Mouse (Mus musculus): ENCODE results near the gene Hspa5. TPM values are rescaled to one million over a fixed set of nuclear protein-coding genes. Genes with fewer than 3 reads are reported as not detected.
A peak's percentile ranks its signal among the peaks of the same experiment; 100 is the strongest.

The Hspa5 gene
- polyA plus RNA-seq, 1 experiment: 328 TPM

DNA sequence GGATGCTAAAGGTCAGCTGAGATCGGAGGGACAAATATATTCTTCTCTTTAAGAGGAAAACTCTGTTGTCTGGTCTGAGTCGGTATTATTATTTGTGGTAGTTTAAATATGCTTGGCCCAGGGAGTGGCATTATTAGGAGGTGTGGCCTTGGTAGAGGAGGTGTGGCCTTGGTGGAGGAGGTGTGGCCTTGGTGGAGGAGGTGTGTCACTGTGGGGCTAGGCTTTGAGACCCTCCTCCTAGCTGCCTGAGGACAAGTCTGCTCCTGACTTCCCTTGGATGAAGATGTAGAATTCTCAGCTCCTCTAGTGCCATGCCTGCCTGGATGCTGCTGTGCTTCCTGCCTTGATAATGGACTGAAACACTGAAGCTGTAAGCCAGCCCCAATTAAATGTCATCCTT is 22.7 kb downstream of the Hspa5 start:
- TF ChIP-seq POLR2A (IDR thresholded peaks at IDR 0.05; ENCODE audit: borderline replicate concordance, low read depth, low read length): no peak
- TF ChIP-seq CTCF (IDR thresholded peaks at IDR 0.05; ENCODE audit: low read depth, low read length): no peak
- Histone ChIP-seq H3K4me3 (ENCODE audit: insufficient read depth, low read length) (no peak overlapping the region), H3K4me1 (ENCODE audit: control insufficient read depth, insufficient read depth, low read length) (peaks cover 3% of the 10 kb centered on the region), H3K27ac (ENCODE audit: insufficient read depth, low read depth, low read length) (no peak overlapping the region)

DNA sequence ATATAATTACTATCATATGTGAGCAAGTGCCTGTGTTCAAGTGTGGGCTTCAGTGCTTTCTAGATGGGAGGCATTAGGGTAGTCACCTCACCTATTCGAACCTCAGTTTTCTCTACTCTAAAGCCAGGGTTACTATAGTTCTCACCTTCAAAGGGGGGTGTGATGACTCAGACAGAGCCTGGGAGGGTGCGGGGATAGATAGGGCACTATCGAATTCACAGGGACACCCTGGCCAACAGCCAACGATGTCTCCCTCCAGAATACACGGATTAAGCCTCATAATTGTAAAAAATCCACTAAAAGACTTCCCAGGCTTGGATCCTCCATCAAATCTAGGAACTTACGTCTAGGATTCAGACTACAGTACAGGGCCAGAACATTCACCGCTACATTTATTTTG is 23.7 kb downstream of the Hspa5 start:
- H3K4me3 ChIP-seq (ENCODE audit: insufficient read depth, low read length): no peak overlapping the region
- TF ChIP-seq CTCF (IDR thresholded peaks at IDR 0.05; ENCODE audit: low read depth, low read length) (no peak), POLR2A (IDR thresholded peaks at IDR 0.05; ENCODE audit: borderline replicate concordance, low read depth, low read length) (no peak)
- no peak overlapping the region for H3K27ac ChIP-seq (ENCODE audit: insufficient read depth, low read depth, low read length)
- H3K4me1 ChIP-seq (ENCODE audit: control insufficient read depth, insufficient read depth, low read length): peaks cover 5% of the 10 kb centered on the region

DNA sequence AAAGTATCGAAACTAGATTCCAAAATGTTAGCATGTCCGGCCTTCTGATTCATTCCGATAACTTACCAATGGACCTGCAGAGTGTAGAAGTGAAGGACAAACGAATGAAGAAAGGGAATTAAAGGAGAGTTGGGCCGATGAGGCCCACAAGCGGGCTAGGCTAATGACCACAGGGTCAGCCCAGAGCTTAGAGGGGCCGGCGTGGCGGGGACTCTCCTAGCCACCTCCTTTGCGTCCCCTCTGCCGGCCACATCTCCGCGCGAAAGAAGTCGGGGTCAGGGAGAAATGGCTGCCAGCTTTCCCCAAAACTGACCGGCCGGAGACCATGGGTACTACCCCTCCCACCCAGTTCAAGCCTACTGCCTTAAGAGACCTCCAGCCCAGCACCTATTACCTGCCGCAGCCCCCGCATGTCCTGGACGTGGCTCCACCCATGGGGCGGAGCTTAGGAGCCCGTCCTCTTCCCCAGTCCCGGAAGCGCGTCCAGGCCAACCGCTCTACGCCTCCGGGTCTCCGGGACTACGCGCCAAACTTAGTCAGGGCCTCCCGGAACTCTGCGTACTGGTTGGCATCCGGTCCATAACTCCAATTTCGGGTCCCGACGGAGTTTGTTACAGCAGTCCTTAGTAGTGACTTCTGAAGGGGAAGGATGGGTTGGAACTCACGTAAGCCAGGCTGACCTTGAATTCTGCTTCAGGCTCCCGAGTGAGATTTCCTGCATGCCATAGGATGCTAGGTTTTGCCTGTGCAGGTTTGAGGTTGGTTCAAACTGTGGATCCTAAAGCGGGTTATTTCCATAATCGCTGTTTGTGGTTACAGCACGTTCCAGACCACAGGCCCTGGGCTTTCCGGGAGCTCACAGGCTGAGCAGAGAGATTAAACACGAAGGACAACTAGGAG is 27.8 kb downstream of the Hspa5 start, which contains the start of gene Rabepk:
TSS of gene Rabepk (minus strand) at position 556 of the 900 bp plus-strand sequence.
- TF ChIP-seq POLR2A (IDR thresholded peaks at IDR 0.05; ENCODE audit: borderline replicate concordance, low read depth, low read length) (no peak), CTCF (IDR thresholded peaks at IDR 0.05; ENCODE audit: low read depth, low read length) (no peak)
- H3K4me3 ChIP-seq (ENCODE audit: insufficient read depth, low read length): peak within 1 kb of the TSS; percentile 69

DNA sequence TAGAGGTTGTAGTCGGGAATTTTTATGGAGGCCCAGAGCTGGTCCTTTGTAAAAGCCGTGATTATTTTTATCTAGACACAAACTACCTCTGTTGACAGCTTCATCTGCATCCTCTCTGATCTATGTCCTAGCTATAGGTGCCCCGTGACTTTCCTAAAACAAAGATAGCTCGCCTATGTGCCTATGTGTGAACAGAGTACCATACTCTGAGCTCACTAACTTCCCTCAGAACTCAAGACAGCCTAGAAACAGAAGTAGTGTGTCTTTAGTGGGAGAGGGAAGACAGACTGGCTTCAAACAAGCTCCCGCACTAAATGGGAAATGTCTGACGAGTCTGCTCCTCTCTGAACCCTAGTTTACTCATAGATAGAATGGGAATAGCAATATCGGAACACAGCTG is 28.6 kb downstream of the Hspa5 start:
- peak overlapping the region; percentile 69 for H3K4me3 ChIP-seq (ENCODE audit: insufficient read depth, low read length)
- TF ChIP-seq POLR2A (IDR thresholded peaks at IDR 0.05; ENCODE audit: borderline replicate concordance, low read depth, low read length): no peak
- no peak for TF ChIP-seq CTCF (IDR thresholded peaks at IDR 0.05; ENCODE audit: low read depth, low read length)
- H3K27ac ChIP-seq (ENCODE audit: insufficient read depth, low read depth, low read length): peak overlapping the region; percentile 26
- H3K4me1 ChIP-seq (ENCODE audit: control insufficient read depth, insufficient read depth, low read length): peaks cover 19% of the 10 kb centered on the region

More for the DNA sequence above, 27.8 kb downstream of the Hspa5 start, which contains the start of gene Rabepk:
- H3K4me1 ChIP-seq (ENCODE audit: control insufficient read depth, insufficient read depth, low read length): peaks cover 18% of the 10 kb centered on the region
- peak within 1 kb of the TSS; percentile 48 for H3K27ac ChIP-seq (ENCODE audit: insufficient read depth, low read depth, low read length)

DNA sequence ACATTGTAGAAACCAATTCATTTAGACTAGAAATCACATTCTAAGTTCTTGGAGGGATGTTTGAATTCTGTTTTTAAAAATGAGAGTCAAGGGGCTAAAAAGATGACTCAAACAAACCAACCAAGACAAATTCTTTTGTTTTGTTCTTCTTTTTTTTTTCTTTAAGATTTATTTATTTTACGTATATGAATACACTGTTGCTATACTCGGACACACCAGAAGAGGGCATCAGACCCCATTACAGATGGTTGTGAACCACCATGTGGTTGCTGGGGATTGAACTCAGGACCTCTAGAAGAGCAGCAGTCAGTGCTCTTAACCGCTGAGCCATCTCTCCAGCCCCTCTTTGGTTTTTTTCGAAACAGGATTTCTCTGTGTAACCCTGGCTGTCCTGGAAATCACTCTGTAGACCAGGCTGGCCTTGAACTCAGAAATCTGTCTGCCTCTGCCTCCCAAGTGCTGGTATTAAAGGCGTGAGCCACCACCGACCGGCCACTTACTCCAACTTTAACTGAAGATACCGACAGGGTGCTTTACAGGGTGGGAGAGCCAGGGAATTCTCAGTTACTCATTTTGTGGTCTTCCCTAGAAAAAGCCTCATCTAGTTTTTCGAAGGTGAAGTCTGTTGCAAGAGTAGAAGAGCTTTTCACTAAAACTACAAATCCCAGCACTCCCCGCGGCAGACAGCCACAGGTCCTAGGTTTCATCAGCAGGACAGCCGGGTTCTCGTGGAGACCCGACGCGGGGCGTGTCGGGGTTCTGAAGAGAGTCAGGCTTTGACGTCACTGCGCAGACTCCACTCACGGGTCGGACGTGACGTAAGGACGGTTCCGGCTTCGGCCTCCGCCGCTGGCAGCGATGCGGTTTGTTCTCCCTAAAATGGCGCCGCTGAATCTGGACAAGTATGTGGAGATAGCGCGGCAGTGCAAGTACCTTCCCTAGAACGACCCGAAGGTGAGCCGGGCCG is 30.0 kb downstream of the Hspa5 start:
- TF ChIP-seq CTCF (IDR thresholded peaks at IDR 0.05; ENCODE audit: low read depth, low read length): no peak
- TF ChIP-seq POLR2A (IDR thresholded peaks at IDR 0.05; ENCODE audit: borderline replicate concordance, low read depth, low read length): no peak
- Histone ChIP-seq H3K4me1 (ENCODE audit: control insufficient read depth, insufficient read depth, low read length) (peaks cover 29% of the 10 kb centered on the region), H3K27ac (ENCODE audit: insufficient read depth, low read depth, low read length) (peak overlapping the region; percentile 79), H3K4me3 (ENCODE audit: insufficient read depth, low read length) (peak overlapping the region; percentile 94)

DNA sequence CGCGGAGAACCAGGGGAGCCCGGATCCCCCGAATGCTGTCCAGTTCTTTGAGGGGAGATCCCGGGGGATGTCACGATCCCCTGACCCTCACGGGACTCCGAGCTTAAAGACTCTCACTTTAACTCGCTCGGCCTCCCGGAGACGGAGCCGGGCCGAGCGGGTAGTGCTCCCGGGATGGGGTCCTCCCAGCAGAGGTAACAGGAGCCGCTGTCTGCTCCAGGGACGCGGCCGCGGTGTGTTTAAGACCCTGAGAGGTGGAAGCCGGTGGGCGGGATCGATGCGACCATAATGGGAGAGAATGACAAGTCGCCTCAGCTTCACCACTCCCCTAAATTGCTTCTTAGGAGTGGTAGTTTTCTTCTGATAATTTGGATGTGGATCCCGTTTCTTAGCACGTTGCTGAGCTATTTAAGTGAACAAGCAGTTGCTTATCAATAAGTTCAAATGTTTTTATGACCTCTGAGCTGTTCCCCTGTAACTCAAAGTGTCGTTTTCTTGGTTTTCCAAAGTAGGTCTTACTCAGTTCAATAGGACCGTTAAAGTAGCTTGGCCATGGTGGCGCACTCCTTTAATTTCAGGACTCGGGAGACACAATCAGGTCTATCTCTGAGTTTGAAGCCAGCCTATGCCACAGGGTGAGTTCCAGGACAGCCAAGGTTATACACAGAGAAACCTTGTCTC is 30.9 kb downstream of the Hspa5 start:
- peak overlapping the region; percentile 79 for H3K27ac ChIP-seq (ENCODE audit: insufficient read depth, low read depth, low read length)
- peaks cover 35% of the 10 kb centered on the region for H3K4me1 ChIP-seq (ENCODE audit: control insufficient read depth, insufficient read depth, low read length)

DNA sequence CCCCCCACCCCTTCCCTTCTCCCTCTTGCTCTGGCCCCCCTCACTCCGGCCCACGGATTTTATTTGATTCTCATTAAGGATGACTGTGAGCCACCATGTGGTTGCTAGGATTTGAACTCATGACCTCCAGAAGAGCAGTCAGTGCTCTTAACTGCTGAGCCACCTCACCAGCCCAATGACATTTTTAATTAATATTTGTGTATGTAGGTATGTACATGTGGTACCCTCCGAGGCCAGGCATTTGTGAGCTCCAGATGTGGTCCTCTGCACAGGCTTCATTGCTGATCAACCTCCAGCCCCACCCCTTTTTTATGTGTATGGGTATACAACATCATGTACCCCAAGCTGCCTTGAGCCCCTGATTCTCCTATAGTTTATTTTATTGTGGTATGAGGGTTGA is 32.0 kb downstream of the Hspa5 start:
- no peak overlapping the region for H3K27ac ChIP-seq (ENCODE audit: insufficient read depth, low read depth, low read length)
- H3K4me1 ChIP-seq (ENCODE audit: control insufficient read depth, insufficient read depth, low read length): peaks cover 40% of the 10 kb centered on the region
- TF ChIP-seq POLR2A (IDR thresholded peaks at IDR 0.05; ENCODE audit: borderline replicate concordance, low read depth, low read length) (no peak), CTCF (IDR thresholded peaks at IDR 0.05; ENCODE audit: low read depth, low read length) (no peak)
- H3K4me3 ChIP-seq (ENCODE audit: insufficient read depth, low read length): peak overlapping the region; percentile 30

More for the DNA sequence above, 30.9 kb downstream of the Hspa5 start:
- H3K4me3 ChIP-seq (ENCODE audit: insufficient read depth, low read length): peak overlapping the region; percentile 94

DNA sequence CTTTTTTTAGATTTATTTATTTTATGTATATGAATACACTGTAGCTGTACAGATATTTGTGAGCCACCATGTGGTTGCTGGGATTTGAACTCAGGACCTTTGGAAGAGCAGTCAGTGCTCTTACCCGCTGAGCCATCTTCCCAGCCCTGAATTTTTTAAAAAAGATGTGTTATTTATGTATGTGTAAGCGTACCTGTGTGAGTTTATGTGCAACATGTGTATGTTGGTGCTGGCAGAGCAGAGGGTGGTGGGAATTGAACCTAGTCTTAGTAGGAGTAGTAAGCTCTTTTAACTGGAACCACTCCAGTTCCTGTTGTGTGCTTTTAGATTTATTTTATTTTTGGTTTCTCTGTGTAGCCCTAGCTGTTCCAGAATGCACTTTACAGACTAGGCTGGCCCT is 32.4 kb downstream of the Hspa5 start:
- H3K4me1 ChIP-seq (ENCODE audit: control insufficient read depth, insufficient read depth, low read length): peaks cover 37% of the 10 kb centered on the region
- no peak overlapping the region for H3K27ac ChIP-seq (ENCODE audit: insufficient read depth, low read depth, low read length)
- no peak overlapping the region for H3K4me3 ChIP-seq (ENCODE audit: insufficient read depth, low read length)
- TF ChIP-seq CTCF (IDR thresholded peaks at IDR 0.05; ENCODE audit: low read depth, low read length): no peak
- no peak for TF ChIP-seq POLR2A (IDR thresholded peaks at IDR 0.05; ENCODE audit: borderline replicate concordance, low read depth, low read length)

DNA sequence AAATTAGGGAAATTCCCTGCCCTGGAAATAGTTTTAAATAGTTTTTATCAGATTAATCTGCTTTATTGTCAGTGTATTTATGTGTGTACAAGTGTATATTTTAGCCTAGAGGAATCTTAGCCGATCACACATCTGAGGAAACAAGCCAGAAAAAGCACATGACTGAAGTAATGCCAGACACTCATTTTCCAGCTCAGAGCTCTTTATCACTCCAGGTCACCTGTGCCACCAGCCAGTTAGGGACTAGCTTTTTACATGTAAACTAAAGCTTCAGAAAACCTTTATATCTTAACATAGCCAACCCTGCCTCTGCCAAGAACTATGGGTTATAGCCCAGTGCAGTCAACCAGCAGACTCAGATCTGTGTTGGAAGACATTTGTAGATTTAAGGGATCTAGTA is 33.0 kb downstream of the Hspa5 start:
- TF ChIP-seq POLR2A (IDR thresholded peaks at IDR 0.05; ENCODE audit: borderline replicate concordance, low read depth, low read length) (no peak), CTCF (IDR thresholded peaks at IDR 0.05; ENCODE audit: low read depth, low read length) (no peak)
- H3K27ac ChIP-seq (ENCODE audit: insufficient read depth, low read depth, low read length): no peak overlapping the region
- no peak overlapping the region for H3K4me3 ChIP-seq (ENCODE audit: insufficient read depth, low read length)
- H3K4me1 ChIP-seq (ENCODE audit: control insufficient read depth, insufficient read depth, low read length): peaks cover 37% of the 10 kb centered on the region
